Mouse (Mus musculus) lung, postnatal 36 days (tissue): ENCODE data around the gene Ankrd36.
"Not testable (repeated sequence)": the region's sequence is repeated elsewhere in the genome, so short reads cannot be mapped to it uniquely, and the experiment has no call there.

ENCODE experiments used
- DNase-seq: peaks from one replicate; pipeline ENCODE4 v3.0.0; 2022; ENCODE audit warnings: mixed read lengths

Gene Ankrd36

GRCm38 (mm10) chr11:5551430-5551829, 18.1 kb upstream of the Ankrd36 start:
- DNase-seq: no peak

GRCm38 (mm10) chr11:5551931-5552330, 17.6 kb upstream of the Ankrd36 start:
- no peak for DNase-seq

- DNase-seq: no peak
Observed at GRCm38 (mm10) chr11:5560273-5560672, 9.2 kb upstream of the Ankrd36 start.

- no peak for DNase-seq
Observed at GRCm38 (mm10) chr11:5562625-5563268, 6.7 kb upstream of the Ankrd36 start.

GRCm38 (mm10) chr11:5563898-5564297, 5.6 kb upstream of the Ankrd36 start:
- no peak for DNase-seq

GRCm38 (mm10) chr11:5565596-5565995, 3.9 kb upstream of the Ankrd36 start:
- no peak for DNase-seq

GRCm38 (mm10) chr11:5566506-5566905, 3.0 kb upstream of the Ankrd36 start:
- no peak for DNase-seq

GRCm38 (mm10) chr11:5567654-5568053, 1.8 kb upstream of the Ankrd36 start:
- no peak for DNase-seq

GRCm38 (mm10) chr11:5568082-5568481, 1.4 kb upstream of the Ankrd36 start:
- DNase-seq: no peak

GRCm38 (mm10) chr11:5571856-5572255, 2.4 kb downstream of the Ankrd36 start:
- no peak for DNase-seq

GRCm38 (mm10) chr11:5573821-5574220, 4.3 kb downstream of the Ankrd36 start:
- no peak for DNase-seq

- no peak for DNase-seq
Observed at GRCm38 (mm10) chr11:5575046-5575445, 5.6 kb downstream of the Ankrd36 start.

GRCm38 (mm10) chr11:5592336-5592735, 22.9 kb downstream of the Ankrd36 start:
- peak; percentile 46 for DNase-seq

GRCm38 (mm10) chr11:5595381-5595791, 25.9 kb downstream of the Ankrd36 start:
- no peak for DNase-seq

- DNase-seq: no peak
Observed at GRCm38 (mm10) chr11:5595792-5596191, 26.3 kb downstream of the Ankrd36 start.

GRCm38 (mm10) chr11:5596756-5597155, 27.3 kb downstream of the Ankrd36 start:
- peak; percentile 39 for DNase-seq

GRCm38 (mm10) chr11:5605421-5605820, 35.9 kb downstream of the Ankrd36 start:
- no peak for DNase-seq

GRCm38 (mm10) chr11:5611918-5612317, 42.4 kb downstream of the Ankrd36 start:
- DNase-seq: not testable (repeated sequence)

GRCm38 (mm10) chr11:5614453-5614852, 45.0 kb downstream of the Ankrd36 start:
- no peak for DNase-seq

GRCm38 (mm10) chr11:5625101-5625500, 55.6 kb downstream of the Ankrd36 start:
- DNase-seq: no peak

GRCm38 (mm10) chr11:5629033-5629432, 59.5 kb downstream of the Ankrd36 start:
- peak; percentile 89 for DNase-seq

- DNase-seq: no peak
Observed at GRCm38 (mm10) chr11:5643085-5643484, 73.6 kb downstream of the Ankrd36 start.

GRCm38 (mm10) chr11:5650321-5650720, 80.8 kb downstream of the Ankrd36 start:
- peak; percentile 29 for DNase-seq

GRCm38 (mm10) chr11:5682541-5682940, 113.1 kb downstream of the Ankrd36 start:
- no peak for DNase-seq

GRCm38 (mm10) chr11:5684283-5684682, 114.8 kb downstream of the Ankrd36 start:
- no peak for DNase-seq
